Mouse (Mus musculus) ovary, adult 10 weeks (tissue): ENCODE data around the gene Cd209b. TPM values are rescaled to one million over a fixed set of nuclear protein-coding genes. Genes with fewer than 3 reads are reported as not detected.

Source experiments
- polyA plus RNA-seq: library from polyadenylated mRNA; stranded (reverse); fragments of 350-450 nt; fragmentation: Illumina TruSeq; extraction: RNeasy Lipid Tissue Mini Kit (QIAGEN cat#74804); gene quantifications from one replicate; pipeline ENCODE4 v1.2.3, GENCODE M21; 2014

The Cd209b gene
- 0.80 TPM for polyA plus RNA-seq

DNA sequence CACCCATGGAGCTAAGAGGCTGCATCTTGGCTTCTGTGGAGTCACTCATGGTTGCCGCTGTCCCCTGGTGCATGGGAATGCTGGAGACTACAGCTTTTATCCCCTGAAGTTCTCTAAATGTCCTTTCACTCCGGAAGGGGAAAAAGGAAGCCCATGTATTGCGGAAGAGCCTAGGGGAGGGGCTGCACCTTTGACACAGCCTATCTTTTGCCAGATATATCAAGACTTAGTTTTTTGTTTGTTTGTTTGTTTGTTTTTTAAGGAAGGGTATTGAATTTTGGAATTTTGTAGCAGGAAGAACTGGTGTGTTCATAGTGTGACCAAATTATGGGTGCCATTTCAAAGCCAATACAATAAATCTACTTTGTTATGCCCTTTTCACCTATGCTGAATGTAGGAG is at the start of gene Cd209b:
TSS of gene Cd209b (minus strand) at position 101 of the 400 bp plus-strand sequence.

DNA sequence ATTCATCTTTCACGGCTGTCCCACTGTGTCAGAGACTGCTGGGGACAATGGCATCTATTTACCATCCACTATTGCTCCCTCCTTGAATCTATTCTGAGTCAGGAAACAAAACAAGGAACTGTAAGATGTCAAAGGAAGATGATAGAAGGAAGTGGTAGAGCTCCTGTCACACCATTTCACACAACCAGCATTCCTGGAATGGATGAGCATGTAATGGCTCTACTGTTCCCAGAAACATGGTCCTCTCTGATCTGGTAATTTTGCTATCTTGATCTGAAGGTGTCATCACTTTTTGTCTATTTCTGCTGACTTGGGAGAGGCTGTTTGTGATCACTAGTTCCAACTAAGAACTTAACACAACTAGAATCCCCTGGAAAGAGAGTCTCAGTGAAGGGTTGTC is 28.0 kb upstream of the Cd209b start, which contains the start of gene Cd209c:
TSS of gene Cd209c (minus strand) at position 101 of the 400 bp plus-strand sequence.

DNA sequence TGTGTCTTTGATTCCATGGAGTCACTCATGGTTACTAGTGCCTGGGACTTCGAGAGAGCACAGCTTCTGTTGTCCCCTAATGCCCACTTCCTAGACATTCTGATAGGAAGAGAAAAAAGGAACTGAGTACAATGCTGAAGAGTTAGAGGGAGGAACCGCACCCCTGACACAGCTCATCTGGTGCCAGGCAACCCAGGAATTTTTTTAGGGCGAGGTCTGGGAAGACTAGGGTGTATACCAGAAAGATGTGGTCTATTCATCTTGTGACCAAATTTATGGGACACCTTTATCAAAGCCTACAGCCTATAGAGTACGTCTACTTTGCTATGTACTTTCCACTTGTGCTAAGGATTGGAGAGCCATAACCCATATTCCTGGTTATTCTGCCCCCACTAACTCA is 48.2 kb downstream of the Cd209b start, which contains the start of gene Cd209d:
TSS of gene Cd209d (minus strand) at position 101 of the 400 bp plus-strand sequence.

Other genes starting within 250 kb of the Cd209b start
- gene Fcer2a, start 232.7 kb downstream of the Cd209b start, polyA plus RNA-seq = not detected
- not detected for gene Clec4g, start 206.2 kb downstream of the Cd209b start, polyA plus RNA-seq
- gene Cd209a, start 177.9 kb downstream of the Cd209b start, polyA plus RNA-seq = 10.0 TPM
- 0.34 TPM for gene Cd209e, start 72.5 kb downstream of the Cd209b start, polyA plus RNA-seq
- not detected for gene Cd209d, start 48.3 kb downstream of the Cd209b start, polyA plus RNA-seq
- gene Cd209c, start 27.9 kb upstream of the Cd209b start, polyA plus RNA-seq = not detected
- 1.7 TPM for gene Cd209f, start 179.0 kb upstream of the Cd209b start, polyA plus RNA-seq
- gene Cd209g, start 207.3 kb upstream of the Cd209b start, polyA plus RNA-seq = not detected
- 2.3 TPM for gene Evi5l, start 239.7 kb upstream of the Cd209b start, polyA plus RNA-seq